Mouse (Mus musculus) intestine, embryonic 16.5 days (tissue): Measurements from ENCODE around the gene Fkbp10. TPM values are rescaled to one million over a fixed set of nuclear protein-coding genes. Genes with fewer than 3 reads are reported as not detected.

Experiments
- ATAC-seq: fragments of 200-750 bp; cut with Nextera tagmentation; 2 replicates; pipeline ENCODE4 v1.8.0; 2017; ENCODE audit warnings: moderate TSS enrichment, moderate library complexity
- H3K27ac ChIP-seq: fragments of 300-500 bp; sonication (generic); 2 replicates; pipeline ENCODE4 v1.5.1; 2014; ENCODE audit warnings: mild to moderate bottlenecking, low read length
- H3K27me3 ChIP-seq: fragments of 300-500 bp; sonication (generic); replicated peaks from 2 replicates; pipeline ENCODE4 v1.6.1; 2014; ENCODE audit warnings: low read length, control low read depth, mixed read lengths; ENCODE audit not compliant: control insufficient read depth, insufficient read depth
- H3K36me3 ChIP-seq: fragments of 300-500 bp; sonication (generic); 2 replicates; pipeline ENCODE4 v1.6.1; 2014; ENCODE audit warnings: low read length, control low read depth; ENCODE audit not compliant: control insufficient read depth, insufficient read depth
- H3K4me1 ChIP-seq: fragments of 300-500 bp; sonication (generic); 2 replicates; pipeline ENCODE4 v1.6.1; 2014; ENCODE audit warnings: low read length, control low read depth, mixed read lengths; ENCODE audit not compliant: control insufficient read depth, insufficient read depth
- H3K4me2 ChIP-seq: fragments of 300-500 bp; sonication (generic); 2 replicates; pipeline ENCODE4 v1.6.1; 2014; ENCODE audit warnings: low read depth, low read length, control low read depth
- H3K4me3 ChIP-seq: fragments of 300-500 bp; sonication (generic); 2 replicates; pipeline ENCODE4 v1.5.1; 2014; ENCODE audit warnings: mild to moderate bottlenecking, low read length
- H3K9ac ChIP-seq: fragments of 300-500 bp; sonication (generic); 2 replicates; pipeline ENCODE4 v1.6.1; 2014; ENCODE audit warnings: low read depth, low read length
- H3K9me3 ChIP-seq: fragments of 300-500 bp; sonication (generic); 2 replicates; pipeline ENCODE4 v1.6.1; 2016; ENCODE audit warnings: low read length, control low read depth; ENCODE audit not compliant: control insufficient read depth
- WGBS: fragments of 180-500 bp; shearing (Covaris S2); extraction: QIAGEN DNeasy Blood & Tissue Kit; methylation state at CpG from one replicate; pipeline ENCODE4 v1.1.7; 2014; 5-methylcytosine and 5-hydroxymethylcytosine counted together
- polyA plus RNA-seq: library from polyadenylated mRNA; unstranded; fragments of >200 nt; fragmentation: Nextera tagmentation; extraction: Ambion mirVana; gene quantifications from 2 replicates; pipeline ENCODE4 v1.2.1, GENCODE M21; 2015

Gene Fkbp10
- polyA plus RNA-seq, 1 experiment from 2014 or later, result 78.1 TPM

DNA sequence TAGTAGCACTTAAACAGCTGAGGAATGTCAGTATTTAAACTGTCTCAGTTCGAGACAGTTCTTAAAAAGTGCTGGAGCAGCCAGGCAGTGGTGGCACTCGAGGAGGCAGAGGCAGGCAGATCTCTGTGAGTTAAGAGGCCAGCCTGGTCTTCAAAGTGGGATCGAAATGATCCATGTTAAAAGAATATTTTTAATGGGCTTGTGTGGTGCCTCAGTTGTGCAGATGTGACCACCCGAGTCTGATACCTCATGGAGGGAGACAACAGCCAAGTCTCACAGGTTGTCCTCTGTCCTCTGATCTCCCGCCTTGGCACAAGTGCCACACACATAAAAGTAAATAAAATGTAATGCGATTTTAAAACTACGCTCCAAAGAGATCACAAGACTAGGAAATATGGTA is 17.0 kb upstream of the Fkbp10 start:
- Histone ChIP-seq H3K4me2 (0 out of 2 replicates have a peak overlapping the region, but pooled peaks have one; percentile 58), H3K4me1 (peaks cover 58% of the 10 kb centered on the region), H3K27me3 (no peaks in the 10 kb centered on the region), H3K27ac (peak overlapping the region; percentile 34; the same call in 1 of the 2 replicates), H3K4me3 (no peak overlapping the region), H3K9ac (no peak overlapping the region), H3K9me3 (no peaks in the 10 kb centered on the region), H3K36me3 (no peaks in the 10 kb centered on the region)
- ATAC-seq, result no peak
- 91% methylated on average over 7 of the region's 7 CpGs for WGBS

DNA sequence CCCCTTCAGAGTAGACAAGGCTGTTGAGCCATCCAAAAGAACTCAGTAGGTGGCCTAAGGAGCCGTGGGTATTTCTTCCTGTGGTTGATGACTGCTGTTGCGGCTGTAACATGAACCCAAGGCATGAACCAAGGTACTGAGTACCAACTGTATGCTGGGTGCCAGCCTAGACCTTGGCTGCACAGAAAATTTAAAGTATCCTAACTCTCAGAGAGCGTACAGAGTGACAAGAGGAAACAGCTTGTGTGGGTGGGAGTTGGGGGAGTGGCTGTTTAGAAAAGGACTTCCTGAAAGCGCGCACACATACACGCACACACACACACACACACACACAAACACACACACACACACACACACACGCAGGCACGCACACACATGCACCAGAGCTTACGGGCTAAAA is 16.2 kb upstream of the Fkbp10 start:
- H3K4me3 ChIP-seq, result no peak overlapping the region
- H3K27ac ChIP-seq, result peak overlapping the region; percentile 49
- no peak overlapping the region for H3K4me2 ChIP-seq
- H3K9ac ChIP-seq, result no peak overlapping the region
- H3K27me3 ChIP-seq, result no peaks in the 10 kb centered on the region
- no peaks in the 10 kb centered on the region for H3K9me3 ChIP-seq
- no peak for ATAC-seq
- 73% methylated on average over 9 of the region's 9 CpGs for WGBS
- peaks cover 56% of the 10 kb centered on the region for H3K4me1 ChIP-seq
- H3K36me3 ChIP-seq, result no peaks in the 10 kb centered on the region

DNA sequence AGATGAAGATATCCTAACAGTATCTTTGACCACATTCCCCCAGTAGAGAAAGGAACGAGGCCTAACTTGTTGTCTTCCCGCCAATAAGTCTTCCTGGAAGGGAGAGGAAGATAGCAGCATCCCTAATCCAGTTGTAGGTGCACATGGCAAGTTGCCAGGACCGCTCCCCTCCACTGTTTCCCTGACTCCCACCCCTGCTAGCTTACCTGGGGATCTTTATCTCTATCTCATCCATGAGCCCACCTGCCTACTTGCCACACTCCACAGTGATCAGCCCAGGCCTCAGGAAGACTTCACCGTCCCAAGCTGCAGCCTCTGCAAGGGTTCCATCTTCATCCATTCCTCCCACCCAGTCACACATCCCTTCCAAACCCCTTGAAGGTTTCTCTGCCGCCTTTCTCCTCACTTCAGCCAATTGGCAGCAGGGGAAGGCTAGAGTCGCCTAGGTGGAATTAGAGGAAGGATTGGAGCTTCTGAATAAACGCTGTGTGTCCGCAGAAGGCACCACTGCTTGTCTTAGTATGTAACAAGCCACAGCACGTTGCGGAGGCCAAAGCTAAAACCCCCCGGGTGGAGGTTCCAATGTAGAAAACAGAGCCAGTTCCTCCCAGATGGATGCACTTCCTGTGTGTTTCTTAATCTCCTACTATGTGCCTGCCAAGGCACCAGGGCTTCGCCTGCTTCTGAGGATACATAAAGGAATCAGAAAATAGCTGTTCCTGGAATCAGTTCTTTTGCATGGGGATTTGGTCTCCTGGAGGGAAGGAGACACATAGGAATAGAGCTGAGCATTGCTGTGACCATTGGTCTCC is 15.6 kb upstream of the Fkbp10 start:
- Histone ChIP-seq H3K27ac (peak overlapping the region; percentile 34), H3K4me1 (peaks cover 50% of the 10 kb centered on the region)

DNA sequence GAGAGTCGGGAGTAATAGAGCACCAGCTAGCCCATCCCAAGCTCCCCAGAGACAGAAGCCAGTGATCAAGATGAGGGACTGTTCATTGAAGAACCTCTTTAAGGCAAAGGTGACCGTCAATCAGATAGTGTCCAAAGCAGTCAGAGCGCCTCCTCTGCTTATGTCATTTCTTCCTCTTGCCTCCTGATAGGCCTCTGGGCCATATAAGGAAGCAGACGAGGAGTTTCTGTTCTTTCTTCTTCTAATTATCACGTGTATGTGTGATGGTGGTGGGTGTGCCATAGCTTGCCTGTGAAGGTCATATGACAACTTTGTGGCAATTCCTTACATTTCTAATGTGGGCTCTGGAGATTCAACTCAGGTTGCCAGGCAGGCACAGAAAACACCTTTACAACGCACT is 14.7 kb upstream of the Fkbp10 start:
- Histone ChIP-seq H3K4me1 (peaks cover 42% of the 10 kb centered on the region), H3K4me3 (no peak overlapping the region), H3K36me3 (no peaks in the 10 kb centered on the region), H3K4me2 (no peak overlapping the region), H3K9me3 (no peaks in the 10 kb centered on the region), H3K27ac (peak overlapping the region; percentile 64), H3K27me3 (no peaks in the 10 kb centered on the region), H3K9ac (0 out of 2 replicates have a peak overlapping the region, but pooled peaks have one; percentile 6)
- WGBS, result 57% methylated on average over 6 of the region's 6 CpGs
- no peak for ATAC-seq

More for the DNA sequence above, 15.6 kb upstream of the Fkbp10 start:
- Histone ChIP-seq H3K4me3 (no peak overlapping the region), H3K9ac (no peak overlapping the region), H3K27me3 (no peaks in the 10 kb centered on the region), H3K36me3 (no peaks in the 10 kb centered on the region), H3K4me2 (no peak overlapping the region), H3K9me3 (no peaks in the 10 kb centered on the region)
- ATAC-seq, result no peak
- WGBS, result 73% methylated on average over 12 of the region's 12 CpGs

DNA sequence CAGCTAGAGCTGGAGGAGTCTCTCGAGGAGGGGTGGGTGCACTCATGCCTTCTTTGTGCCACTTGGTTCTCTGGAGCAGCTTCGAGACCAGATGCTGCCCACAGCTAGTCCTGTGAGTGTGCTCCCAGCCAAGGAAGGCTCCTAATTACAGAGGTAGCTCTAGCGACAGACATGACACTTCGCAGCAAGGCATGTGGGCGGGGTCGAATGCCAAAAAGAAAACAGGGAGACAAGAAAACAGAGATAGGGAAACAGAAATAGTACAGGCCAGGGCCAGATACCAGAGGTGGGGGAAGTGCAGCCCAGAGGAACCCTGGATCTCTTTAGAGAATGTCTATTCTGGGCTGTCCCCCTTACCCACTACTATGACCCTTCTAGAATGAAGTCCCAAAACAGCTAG is 13.3 kb upstream of the Fkbp10 start:
- Histone ChIP-seq H3K27ac (peak overlapping the region; percentile 57), H3K9me3 (no peaks in the 10 kb centered on the region), H3K4me2 (no peak overlapping the region), H3K4me1 (peaks cover 40% of the 10 kb centered on the region), H3K4me3 (no peak overlapping the region), H3K27me3 (no peaks in the 10 kb centered on the region), H3K9ac (peak overlapping the region; percentile 20; the same call in 1 of the 2 replicates), H3K36me3 (no peaks in the 10 kb centered on the region)
- WGBS, result 29% methylated on average over 6 of the region's 6 CpGs
- ATAC-seq, result no peak

DNA sequence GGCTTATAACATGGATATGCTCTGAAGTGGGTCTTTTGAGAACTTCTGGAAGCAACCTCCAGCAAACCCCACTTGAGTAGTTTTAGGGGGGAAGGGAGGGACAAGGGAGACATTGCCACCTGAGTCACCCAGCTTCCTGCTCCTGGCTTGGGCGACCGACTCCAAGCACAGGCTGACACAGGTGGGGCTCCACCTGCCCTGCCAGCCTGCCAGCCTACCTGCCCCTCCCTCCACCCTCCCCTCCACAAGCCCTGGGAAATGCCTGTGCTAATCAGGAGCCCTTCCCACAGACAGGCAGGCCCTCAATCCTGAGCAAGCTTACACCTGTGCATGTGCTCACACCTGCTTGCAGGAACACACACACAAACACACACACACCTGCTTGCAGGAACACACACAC is 12.8 kb upstream of the Fkbp10 start:
- Histone ChIP-seq H3K4me1 (peaks cover 40% of the 10 kb centered on the region), H3K9ac (peak overlapping the region; percentile 29; the same call in 1 of the 2 replicates), H3K9me3 (no peaks in the 10 kb centered on the region), H3K36me3 (no peaks in the 10 kb centered on the region), H3K4me3 (no peak overlapping the region), H3K27ac (peak overlapping the region; percentile 57), H3K27me3 (no peaks in the 10 kb centered on the region), H3K4me2 (no peak overlapping the region)
- peak; percentile 45 for ATAC-seq
- WGBS, result 50% methylated on average over 2 of the region's 2 CpGs

DNA sequence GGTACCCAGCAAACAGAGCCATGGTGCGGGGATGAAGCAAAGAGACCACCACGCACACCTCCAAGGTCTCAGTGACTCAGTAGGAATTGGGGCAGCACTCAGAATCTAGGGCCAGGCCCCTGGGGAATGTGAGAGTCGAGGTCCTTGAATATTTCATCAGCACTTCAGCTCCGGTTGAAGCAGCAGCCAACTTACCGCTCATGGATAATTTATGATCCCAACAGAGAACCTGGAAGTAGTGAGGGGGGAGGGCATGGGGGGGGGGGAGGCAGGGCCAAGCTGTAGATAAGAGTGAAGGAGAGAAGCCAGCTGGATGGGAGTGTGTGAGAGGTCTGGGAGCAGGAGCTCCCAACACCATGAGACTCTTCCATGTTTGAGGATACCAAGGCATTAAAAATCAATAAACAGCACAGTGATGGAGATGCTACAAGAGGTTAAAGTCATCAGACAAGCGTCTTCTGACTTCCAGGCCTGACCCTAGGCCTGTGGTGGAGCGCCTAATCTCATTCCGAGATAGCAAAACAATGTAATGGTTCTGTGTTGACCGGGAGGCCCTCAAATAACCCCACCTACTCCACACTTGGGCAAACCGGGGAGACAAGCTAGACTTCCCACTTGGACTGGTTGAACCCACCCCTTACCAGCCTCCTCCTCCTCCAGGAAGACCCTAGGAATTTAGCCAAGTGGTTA is 11.9 kb upstream of the Fkbp10 start:
- Histone ChIP-seq H3K4me2 (no peak overlapping the region), H3K36me3 (no peaks in the 10 kb centered on the region), H3K9ac (0 out of 2 replicates have a peak overlapping the region, but pooled peaks have one; percentile 29), H3K4me1 (peaks cover 34% of the 10 kb centered on the region), H3K4me3 (no peak overlapping the region), H3K27ac (peak overlapping the region; percentile 57), H3K9me3 (no peaks in the 10 kb centered on the region), H3K27me3 (no peaks in the 10 kb centered on the region)
- WGBS, result 32% methylated on average over 10 of the region's 10 CpGs
- ATAC-seq, result peak; percentile 24; the same call in 1 of the 2 replicates

DNA sequence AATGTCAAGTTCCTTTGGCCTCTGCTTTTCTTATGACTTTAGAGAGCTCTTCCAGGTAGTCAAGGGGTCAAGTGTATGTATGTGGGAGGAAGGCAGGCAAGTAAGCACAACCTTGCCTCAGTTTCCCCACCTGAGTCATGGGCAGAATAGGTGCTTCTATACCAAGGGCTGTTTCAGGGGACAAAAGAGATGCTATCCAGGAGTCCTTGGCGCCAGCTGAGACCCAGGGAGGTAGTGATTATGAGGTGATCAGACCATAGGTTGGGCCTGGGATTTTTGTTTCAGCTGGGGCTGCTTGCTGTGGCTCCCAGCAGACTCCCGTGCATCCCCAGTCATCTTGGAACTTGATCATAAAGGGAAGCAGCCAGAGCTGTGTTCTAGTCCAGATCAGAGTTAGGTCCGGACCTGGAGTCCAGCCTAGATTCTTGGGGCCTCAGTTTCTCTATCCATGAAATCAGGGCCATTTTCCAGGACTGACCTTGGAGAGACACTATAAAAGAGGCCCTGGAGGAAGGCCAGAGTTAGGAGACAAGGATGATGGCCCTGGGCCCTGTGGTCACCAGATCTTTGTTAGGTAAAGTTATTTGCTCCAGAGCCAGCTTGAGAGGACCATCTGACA is 10.9 kb upstream of the Fkbp10 start:
- H3K9ac ChIP-seq, result no peak overlapping the region
- H3K27ac ChIP-seq, result no peak overlapping the region
- H3K9me3 ChIP-seq, result no peaks in the 10 kb centered on the region
- no peak for ATAC-seq
- no peaks in the 10 kb centered on the region for H3K36me3 ChIP-seq
- WGBS, result 91% methylated on average over 3 of the region's 3 CpGs
- no peak overlapping the region for H3K4me3 ChIP-seq
- peaks cover 30% of the 10 kb centered on the region for H3K4me1 ChIP-seq
- no peak overlapping the region for H3K4me2 ChIP-seq
- H3K27me3 ChIP-seq, result no peaks in the 10 kb centered on the region

DNA sequence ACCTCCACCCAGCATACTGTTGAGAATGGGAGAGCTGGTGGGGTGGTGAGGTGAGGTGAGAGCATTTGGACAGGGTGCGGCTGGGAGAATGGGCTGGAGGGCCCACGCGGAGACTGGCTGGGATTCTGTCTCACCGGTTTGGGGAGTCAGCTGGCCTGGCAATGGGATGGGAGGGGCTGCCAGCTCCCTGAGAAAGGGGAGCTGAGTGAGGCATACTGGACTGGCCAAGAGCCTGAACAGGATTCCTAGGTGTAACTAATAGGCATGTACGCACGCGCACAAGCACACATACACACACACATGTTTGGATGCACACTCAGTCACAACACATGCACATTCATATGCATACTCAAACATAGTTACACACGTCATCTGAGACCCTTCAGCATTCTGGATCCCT is 9.2 kb upstream of the Fkbp10 start:
- no peak for ATAC-seq
- Histone ChIP-seq H3K4me2 (no peak overlapping the region), H3K9me3 (no peaks in the 10 kb centered on the region), H3K4me1 (peaks cover 26% of the 10 kb centered on the region), H3K9ac (no peak overlapping the region), H3K4me3 (no peak overlapping the region), H3K27ac (no peak overlapping the region), H3K27me3 (no peaks in the 10 kb centered on the region), H3K36me3 (no peaks in the 10 kb centered on the region)
- WGBS, result 76% methylated on average over 8 of the region's 8 CpGs
